Mouse (Mus musculus) forebrain, embryonic 14.5 days (tissue): ENCODE results near the gene Smdt1. TPM values are rescaled to one million over a fixed set of nuclear protein-coding genes. Genes with fewer than 3 reads are reported as not detected.

ENCODE experiments used
- ATAC-seq: fragments of 200-750 bp; cut with Nextera tagmentation; 2 replicates; pipeline ENCODE4 v1.8.0; 2017; ENCODE audit warnings: mild to moderate bottlenecking, moderate library complexity
- DNase-seq: peaks from one replicate; pipeline ENCODE4 v3.0.0-alpha.2; 2015; ENCODE audit warnings: low spot score
- H3K27ac ChIP-seq: fragments of 300-500 bp; sonication (generic); 2 replicates; pipeline ENCODE4 v1.5.1; 2014; ENCODE audit warnings: low read depth, mild to moderate bottlenecking, control low read depth, low read length, moderate library complexity
- H3K27me3 ChIP-seq: fragments of 300-500 bp; sonication (generic); replicated peaks from 2 replicates; pipeline ENCODE4 v1.6.1; 2014; ENCODE audit warnings: low read length, control low read depth, mixed read lengths; ENCODE audit not compliant: control insufficient read depth, insufficient read depth
- H3K36me3 ChIP-seq: fragments of 300-500 bp; sonication (generic); 2 replicates; pipeline ENCODE4 v1.6.1; 2014; ENCODE audit warnings: low read length, control low read depth; ENCODE audit not compliant: control insufficient read depth, insufficient read depth
- H3K4me1 ChIP-seq: fragments of 300-500 bp; sonication (generic); 2 replicates; pipeline ENCODE4 v1.6.1; 2014; ENCODE audit warnings: antibody characterized with exemption, low read length, control low read depth; ENCODE audit not compliant: control insufficient read depth, insufficient read depth
- H3K4me2 ChIP-seq: fragments of 300-500 bp; sonication (generic); 2 replicates; pipeline ENCODE4 v1.6.1; 2014; ENCODE audit warnings: mild to moderate bottlenecking, control low read depth, low read length
- H3K4me3 ChIP-seq: fragments of 300-500 bp; sonication (generic); 2 replicates; pipeline ENCODE4 v1.5.1; 2014; ENCODE audit warnings: low read depth, low read length, control low read depth
- H3K9ac ChIP-seq: fragments of 300-500 bp; sonication (generic); 2 replicates; pipeline ENCODE4 v1.6.1; 2014; ENCODE audit warnings: mild to moderate bottlenecking, low read length, control low read depth, moderate library complexity
- H3K9me3 ChIP-seq: fragments of 300-500 bp; sonication (generic); replicated peaks from 2 replicates; pipeline ENCODE4 v1.6.1; 2016; ENCODE audit warnings: low read length, control low read depth, mixed read lengths; ENCODE audit not compliant: control insufficient read depth
- WGBS: fragments of 180-500 bp; shearing (Covaris S2); extraction: QIAGEN DNeasy Blood & Tissue Kit; methylation state at CpG from one replicate; pipeline ENCODE4 v1.1.7; 2014; 5-methylcytosine and 5-hydroxymethylcytosine counted together
- polyA plus RNA-seq: library from polyadenylated mRNA; unstranded; fragments of >200 nt; fragmentation: Nextera tagmentation; extraction: Ambion mirVana; gene quantifications from 2 replicates; pipeline ENCODE4 v1.2.1, GENCODE M21; 2014

Smdt1 gene
- polyA plus RNA-seq, 1 experiment from 2014 or later, result 326 TPM

DNA sequence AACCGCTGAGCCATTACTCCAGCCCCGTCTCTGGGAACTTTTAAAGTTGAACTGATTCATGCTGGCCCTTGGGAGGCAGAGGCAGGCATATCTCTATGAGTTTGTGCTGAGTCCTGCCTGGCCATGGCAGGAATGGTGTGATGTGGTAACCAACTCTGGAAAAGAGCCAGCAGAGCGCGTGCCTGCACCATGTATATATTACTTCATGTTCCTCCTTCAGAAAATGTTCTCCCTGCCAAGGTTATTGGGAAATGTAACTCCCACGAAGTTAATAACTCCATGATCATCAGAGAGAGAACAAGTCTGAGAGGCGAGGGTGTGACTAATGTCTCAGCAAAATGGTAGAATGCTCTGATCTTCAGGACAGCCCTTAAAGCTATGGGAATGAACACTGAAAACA lies 20.9 kb upstream of the Smdt1 start:
- WGBS, result 90% methylated on average over 6 of the region's 6 CpGs
- H3K27me3 ChIP-seq, result no peaks in the 10 kb centered on the region
- H3K9ac ChIP-seq, result no peak overlapping the region
- no peaks in the 10 kb centered on the region for H3K9me3 ChIP-seq
- H3K4me1 ChIP-seq, result no peaks in the 10 kb centered on the region
- ATAC-seq, result no peak
- H3K27ac ChIP-seq, result no peak overlapping the region
- no peak overlapping the region for H3K4me2 ChIP-seq
- no peaks in the 10 kb centered on the region for H3K36me3 ChIP-seq
- DNase-seq, result no peak
- H3K4me3 ChIP-seq, result no peak overlapping the region

DNA sequence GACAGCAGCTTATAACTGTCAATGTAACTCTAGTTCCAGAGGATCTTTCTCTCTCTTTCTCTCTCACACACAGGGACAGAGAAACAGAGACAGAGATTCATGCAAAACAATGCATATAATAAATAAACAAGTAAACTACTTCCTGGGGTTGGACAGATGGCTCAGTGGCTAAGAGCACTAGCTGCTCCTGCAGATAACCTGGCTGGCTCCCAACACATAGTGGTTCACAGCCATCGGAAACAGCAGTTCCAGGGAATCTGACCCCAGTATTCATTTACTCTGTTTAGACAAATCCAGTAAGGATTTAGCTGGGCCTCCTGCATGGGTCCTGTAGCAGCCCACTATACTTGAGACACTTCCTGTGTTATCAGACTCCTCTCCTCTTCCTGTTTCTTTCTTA lies 19.1 kb upstream of the Smdt1 start:
- no peaks in the 10 kb centered on the region for H3K27me3 ChIP-seq
- no peaks in the 10 kb centered on the region for H3K4me1 ChIP-seq
- no peaks in the 10 kb centered on the region for H3K36me3 ChIP-seq
- 86% methylated on average over 1 of the region's 1 CpGs for WGBS
- H3K9ac ChIP-seq, result no peak overlapping the region
- DNase-seq (no peak), ATAC-seq (no peak)
- no peaks in the 10 kb centered on the region for H3K9me3 ChIP-seq
- no peak overlapping the region for H3K27ac ChIP-seq
- no peak overlapping the region for H3K4me3 ChIP-seq
- no peak overlapping the region for H3K4me2 ChIP-seq

DNA sequence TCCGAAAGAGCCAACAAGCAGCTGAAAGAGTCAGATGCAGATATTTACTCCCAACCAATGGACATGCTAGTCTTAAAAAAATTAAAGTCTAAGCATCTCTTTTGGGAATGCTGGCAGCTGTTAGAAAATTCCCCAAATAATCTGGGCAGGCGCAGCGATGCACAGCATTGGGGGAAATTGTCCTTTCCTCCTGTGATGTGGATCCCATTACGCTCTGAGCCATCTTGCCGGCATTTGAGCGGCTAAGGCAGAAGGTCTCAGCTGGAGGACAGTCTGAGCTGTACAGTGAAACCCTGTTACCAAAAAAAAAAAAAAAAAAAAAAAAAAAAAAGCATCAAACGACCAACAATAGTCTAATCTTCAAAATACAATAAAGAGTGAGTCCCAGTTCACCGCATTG lies 16.6 kb upstream of the Smdt1 start:
- H3K9me3 ChIP-seq, result no peaks in the 10 kb centered on the region
- H3K27ac ChIP-seq, result no peak overlapping the region
- 80% methylated on average over 8 of the region's 8 CpGs for WGBS
- H3K27me3 ChIP-seq, result no peaks in the 10 kb centered on the region
- H3K9ac ChIP-seq, result no peak overlapping the region
- DNase-seq (no peak), ATAC-seq (no peak)
- no peaks in the 10 kb centered on the region for H3K36me3 ChIP-seq
- H3K4me3 ChIP-seq, result no peak overlapping the region
- H3K4me1 ChIP-seq, result no peaks in the 10 kb centered on the region
- H3K4me2 ChIP-seq, result no peak overlapping the region

GRCm38 (mm10) chr15:82325382-82325781 lies 13.4 kb upstream of the Smdt1 start:
- no peak overlapping the region for H3K9ac ChIP-seq
- no peaks in the 10 kb centered on the region for H3K9me3 ChIP-seq
- H3K27ac ChIP-seq, result no peak overlapping the region
- H3K4me3 ChIP-seq, result no peak overlapping the region
- no peak overlapping the region for H3K4me2 ChIP-seq
- ATAC-seq (no peak), DNase-seq (no peak)
- no peaks in the 10 kb centered on the region for H3K27me3 ChIP-seq
- 82% methylated on average over 2 of the region's 2 CpGs for WGBS
- peaks cover 9% of the 10 kb centered on the region; the same call in 1 of the 2 replicates for H3K36me3 ChIP-seq
- no peaks in the 10 kb centered on the region for H3K4me1 ChIP-seq

DNA sequence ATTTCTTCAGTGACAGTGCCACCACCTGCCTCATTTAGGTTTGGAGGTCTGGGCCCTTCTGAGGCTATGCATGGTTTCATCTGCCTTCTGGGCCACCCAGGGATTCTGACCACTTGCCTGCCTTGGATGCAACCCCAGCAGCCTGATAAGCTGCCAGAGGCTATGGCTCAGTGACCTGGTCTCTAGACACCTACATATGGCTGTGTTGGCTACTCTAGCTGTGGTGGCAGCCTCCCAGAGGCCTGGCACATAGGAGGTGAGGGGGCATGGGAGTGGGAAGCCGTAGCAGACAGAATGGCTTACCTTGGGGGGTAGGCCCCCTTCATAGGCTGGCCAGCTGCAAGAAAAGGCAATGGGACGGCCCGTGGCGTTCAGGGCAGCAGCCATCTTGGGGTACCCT lies 3.6 kb upstream of the Smdt1 start:
- H3K36me3 ChIP-seq, result peaks cover 24% of the 10 kb centered on the region
- H3K4me3 ChIP-seq, result no peak overlapping the region
- ATAC-seq (no peak), DNase-seq (no peak)
- no peak overlapping the region for H3K9ac ChIP-seq
- peaks cover 8% of the 10 kb centered on the region; the same call in 1 of the 2 replicates for H3K27me3 ChIP-seq
- WGBS, result 94% methylated on average over 4 of the region's 4 CpGs
- H3K4me2 ChIP-seq, result no peak overlapping the region
- H3K27ac ChIP-seq, result no peak overlapping the region
- peaks cover 6% of the 10 kb centered on the region; the same call in 1 of the 2 replicates for H3K4me1 ChIP-seq
- no peaks in the 10 kb centered on the region for H3K9me3 ChIP-seq

DNA sequence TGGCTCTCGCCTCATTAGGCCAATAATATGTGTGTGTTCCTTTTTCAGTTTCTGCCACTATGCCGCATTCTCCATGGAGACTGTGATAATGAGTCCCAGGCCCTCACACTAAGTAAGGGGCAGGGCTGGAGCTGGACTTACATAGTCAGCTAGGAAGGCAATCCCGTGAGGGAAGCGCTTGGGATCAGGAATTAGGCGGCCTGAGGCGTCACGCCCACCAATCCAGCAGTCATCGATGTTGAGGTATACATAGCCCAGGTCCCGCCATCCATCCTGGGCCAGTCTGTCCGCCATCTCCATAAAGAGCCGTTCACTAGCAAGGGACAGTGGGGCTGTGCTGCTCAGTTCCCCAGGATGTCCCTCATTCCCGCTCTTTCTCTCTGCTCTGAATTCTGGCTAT lies 2.1 kb upstream of the Smdt1 start:
- no peak for DNase-seq
- Histone ChIP-seq H3K4me2 (no peak overlapping the region), H3K9ac (no peak overlapping the region), H3K4me1 (peaks cover 9% of the 10 kb centered on the region; the same call in 1 of the 2 replicates), H3K4me3 (no peak overlapping the region), H3K27ac (no peak overlapping the region), H3K9me3 (no peaks in the 10 kb centered on the region), H3K27me3 (peaks cover 17% of the 10 kb centered on the region), H3K36me3 (peaks cover 24% of the 10 kb centered on the region)
- no peak for ATAC-seq
- WGBS, result 57% methylated on average over 12 of the region's 12 CpGs

- DNase-seq, result no peak
- Histone ChIP-seq H3K36me3 (peaks cover 24% of the 10 kb centered on the region), H3K27ac (no peak overlapping the region), H3K4me2 (peak overlapping the region; percentile 65), H3K4me3 (peak overlapping the region; percentile 47), H3K9ac (peak overlapping the region; percentile 70), H3K27me3 (peaks cover 17% of the 10 kb centered on the region), H3K9me3 (no peaks in the 10 kb centered on the region), H3K4me1 (peaks cover 9% of the 10 kb centered on the region; the same call in 1 of the 2 replicates)
- WGBS, result 51% methylated on average over 4 of the region's 4 CpGs
- no peak for ATAC-seq
Observed at GRCm38 (mm10) chr15:82337875-82338274, 884 bp upstream of the Smdt1 start.

DNA sequence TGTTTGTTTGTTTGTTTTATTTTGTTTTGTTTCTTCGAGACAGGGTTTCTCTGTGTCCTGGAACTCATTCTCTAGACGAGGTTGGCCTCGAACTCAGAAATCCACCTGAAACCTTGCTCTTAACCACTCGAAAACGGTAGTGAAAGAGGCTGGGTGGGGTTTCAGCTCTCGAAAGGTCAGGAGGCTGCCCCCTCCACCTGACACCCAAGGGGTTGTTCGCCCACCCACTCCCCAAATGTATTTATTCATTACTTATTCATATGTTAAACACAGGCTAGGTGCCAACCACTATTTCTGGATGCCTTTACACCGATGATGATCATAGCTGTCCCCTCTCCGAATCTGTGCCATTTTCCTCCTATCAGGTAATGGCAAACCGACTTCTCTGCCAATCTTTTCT lies 391 bp downstream of the Smdt1 start:
- H3K9ac ChIP-seq, result peak overlapping the region; percentile 70
- H3K4me3 ChIP-seq, result peak overlapping the region; percentile 47
- H3K36me3 ChIP-seq, result peaks cover 23% of the 10 kb centered on the region
- peak; percentile 24 for ATAC-seq
- no peak for DNase-seq
- H3K27ac ChIP-seq, result no peak overlapping the region
- peak overlapping the region; percentile 65 for H3K4me2 ChIP-seq
- no peaks in the 10 kb centered on the region for H3K9me3 ChIP-seq
- H3K4me1 ChIP-seq, result peaks cover 9% of the 10 kb centered on the region; the same call in 1 of the 2 replicates
- WGBS, result 57% methylated on average over 10 of the region's 10 CpGs
- peaks cover 17% of the 10 kb centered on the region for H3K27me3 ChIP-seq

GRCm38 (mm10) chr15:82339634-82340254 lies 985 bp downstream of the Smdt1 start:
- peaks cover 9% of the 10 kb centered on the region; the same call in 1 of the 2 replicates for H3K4me1 ChIP-seq
- no peak for ATAC-seq
- peaks cover 17% of the 10 kb centered on the region for H3K36me3 ChIP-seq
- no peak for DNase-seq
- H3K27ac ChIP-seq, result no peak overlapping the region
- H3K9ac ChIP-seq, result no peak overlapping the region
- no peak overlapping the region for H3K4me3 ChIP-seq
- no peaks in the 10 kb centered on the region for H3K9me3 ChIP-seq
- WGBS, result 72% methylated on average over 8 of the region's 8 CpGs
- no peak overlapping the region for H3K4me2 ChIP-seq
- peaks cover 17% of the 10 kb centered on the region for H3K27me3 ChIP-seq
